Mouse (Mus musculus) small intestine, adult 2 months (tissue): ENCODE results near the gene Ptprm.

Experiments used
- CTCF ChIP-seq: fragments of 200-500 bp; IDR thresholded peaks from 2 replicates; pipeline ENCODE4 v1.5.1; 2012; ENCODE audit warnings: low read depth, mild to moderate bottlenecking, control low read depth, inconsistent platforms, low read length, moderate library complexity, mixed read lengths; ENCODE audit not compliant: insufficient replicate concordance, insufficient read length; ENCODE audit errors: extremely low read depth
- POLR2A ChIP-seq: fragments of 200-500 bp; IDR thresholded peaks from 2 replicates; pipeline ENCODE4 v1.6.1; 2012; ENCODE audit warnings: low read depth, mild to moderate bottlenecking, control low read depth, inconsistent platforms, low read length, moderate library complexity

- TF ChIP-seq CTCF (no peak), POLR2A (no peak)
Measured at GRCm38 (mm10) chr17:66976490-66976889, 377.8 kb downstream of the Ptprm start.
